Mouse (Mus musculus) heart, adult 2 months (tissue): ENCODE measurements around the gene Soat2. TPM values are rescaled to one million over a fixed set of nuclear protein-coding genes. Genes with fewer than 3 reads are reported as not detected.

Experiments used
- DNase-seq, 2 experiments: peaks; one replicate each; pipeline ENCODE4 v3.0.0; 2021
- H3K27ac ChIP-seq: fragments of 200-600 bp; 2 replicates; pipeline ENCODE4 v1.8.1; 2022
- H3K27me3 ChIP-seq: fragments of 200-500 bp; 2 replicates; pipeline ENCODE4 v1.6.1; 2012; ENCODE audit warnings: mild to moderate bottlenecking, low read length, inconsistent platforms, mixed read lengths; ENCODE audit not compliant: control insufficient read depth, insufficient read depth
- H3K36me3 ChIP-seq: fragments of 200-500 bp; 2 replicates; pipeline ENCODE4 v1.6.1; 2012; ENCODE audit warnings: low read length, inconsistent platforms; ENCODE audit not compliant: control insufficient read depth, insufficient read depth
- H3K4me1 ChIP-seq: fragments of 200-500 bp; 2 replicates; pipeline ENCODE4 v1.6.1; 2011; ENCODE audit warnings: low read length; ENCODE audit not compliant: control insufficient read depth, insufficient read depth
- H3K4me3 ChIP-seq: fragments of 200-600 bp; 2 replicates; pipeline ENCODE4 v1.8.1; 2022
- H3K79me2 ChIP-seq: fragments of 200-500 bp; replicated peaks from 2 replicates; pipeline ENCODE4 v1.6.1; 2012; ENCODE audit warnings: mild to moderate bottlenecking, inconsistent platforms, low read length, moderate library complexity, mixed read lengths; ENCODE audit not compliant: control insufficient read depth, insufficient read depth
- H3K9ac ChIP-seq: fragments of 200-500 bp; 2 replicates; pipeline ENCODE4 v1.6.1; 2012; ENCODE audit warnings: low read depth, mild to moderate bottlenecking, control low read depth, inconsistent platforms, low read length, mixed read lengths
- CTCF ChIP-seq: fragments of 200-600 bp; IDR thresholded peaks from 2 replicates; pipeline ENCODE4 v1.8.1; 2022; ENCODE audit warnings: antibody characterized with exemption, mild to moderate bottlenecking, moderate library complexity
- EP300 ChIP-seq: fragments of 200-500 bp; IDR thresholded peaks from 2 replicates; pipeline ENCODE4 v1.6.1; 2011; ENCODE audit warnings: low read depth, low read length, control low read depth; ENCODE audit not compliant: insufficient read depth
- POLR2A ChIP-seq: fragments of 200-500 bp; IDR thresholded peaks from 2 replicates; pipeline ENCODE4 v1.6.1; 2011; ENCODE audit warnings: mild to moderate bottlenecking, low read depth, low read length, control low read depth; ENCODE audit not compliant: insufficient read depth
- WGBS: fragments of 180-500 bp; shearing (Covaris S2); methylation state at CpG from one replicate; pipeline ENCODE4 v1.1.7; 2018; 5-methylcytosine and 5-hydroxymethylcytosine counted together
- intact Hi-C: fragments of 180-260 bp; cut with DNase I; formaldehyde crosslinking; loops from one replicate; pipeline ENCODE4 v1.15.1; 2025
- polyA plus RNA-seq: library from polyadenylated mRNA; depleted of rRNA; stranded (reverse); fragments of >200 nt; gene quantifications from 2 replicates; pipeline ENCODE4 v1.2.3, GENCODE M21; 2012
- total RNA-seq, 2 experiments: library from RNA; stranded (reverse); gene quantifications; 2 replicates each; pipeline ENCODE4 v1.2.3; 2021

Gene Soat2
- total and polyA plus RNA-seq, 3 experiments: 0.09 to 0.16 TPM; not detected in 1

DNA sequence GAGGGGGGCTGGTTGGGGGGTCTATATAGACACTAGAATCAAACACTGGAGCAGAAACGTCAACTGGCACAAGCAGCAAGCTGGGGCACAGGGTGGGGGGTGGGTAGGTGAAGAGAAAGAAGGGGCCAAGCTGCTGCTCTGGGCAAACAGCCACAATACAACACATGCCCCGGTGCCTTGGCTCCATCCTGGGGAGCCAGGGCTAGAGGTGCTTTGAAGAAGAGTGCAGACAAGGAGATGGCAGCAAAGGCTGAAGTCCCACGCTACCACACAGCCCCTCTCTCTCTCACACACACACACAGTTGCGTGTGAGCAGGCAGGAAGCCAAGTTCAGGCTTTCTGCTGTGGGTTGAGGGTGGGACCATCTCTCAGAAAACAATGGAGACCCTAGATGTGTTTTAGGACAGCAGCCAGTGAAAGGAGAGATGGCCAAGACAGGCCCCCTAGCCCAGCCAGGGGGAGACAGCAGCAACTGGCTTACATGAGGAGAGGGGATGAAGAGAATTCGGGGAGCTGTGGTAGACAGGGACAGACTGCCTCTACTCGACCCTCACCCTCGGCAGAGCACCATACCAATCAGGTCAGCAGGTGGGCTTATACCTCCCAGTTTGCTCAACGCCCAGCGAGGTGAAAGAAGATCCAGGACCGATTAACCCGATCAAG lies 33.4 kb upstream of the Soat2 start:
- peak; percentile 31 to 52 for DNase-seq
- Histone ChIP-seq H3K27me3 (no peaks in the 10 kb centered on the region), H3K27ac (no peak overlapping the region), H3K4me1 (peaks cover 33% of the 10 kb centered on the region), H3K36me3 (peaks cover 31% of the 10 kb centered on the region), H3K9ac (no peak overlapping the region), H3K79me2 (no peaks in the 10 kb centered on the region), H3K4me3 (no peak overlapping the region)
- intact Hi-C loops: loop anchor here (1.0 to 10.0 kb wide), 2 partner anchors 30 to 108 kb away; no protein-coding TSS in a partner anchor
- 51% methylated on average over 11 of the region's 11 CpGs for WGBS
- TF ChIP-seq EP300: 0 out of 2 replicates have a peak, but pooled peaks have one; percentile 33
- TF ChIP-seq CTCF: no peak
- TF ChIP-seq POLR2A: peak; percentile 61

- Histone ChIP-seq H3K27ac (peak overlapping the region; percentile 1), H3K4me3 (no peak overlapping the region), H3K4me1 (peaks cover 33% of the 10 kb centered on the region), H3K27me3 (no peaks in the 10 kb centered on the region), H3K9ac (no peak overlapping the region), H3K36me3 (peaks cover 26% of the 10 kb centered on the region), H3K79me2 (no peaks in the 10 kb centered on the region)
- TF ChIP-seq CTCF (peak; percentile 70), EP300 (peak; percentile 61), POLR2A (no peak)
- intact Hi-C loops: loop anchor here (1.0 to 10.0 kb wide), 2 partner anchors 30 to 107 kb away; no protein-coding TSS in a partner anchor
- peak; percentile 51 to 63 for DNase-seq
- WGBS: 36% methylated on average over 19 of the region's 19 CpGs
Measured at GRCm38 (mm10) chr15:102117461-102118443, 32.6 kb upstream of the Soat2 start.

DNA sequence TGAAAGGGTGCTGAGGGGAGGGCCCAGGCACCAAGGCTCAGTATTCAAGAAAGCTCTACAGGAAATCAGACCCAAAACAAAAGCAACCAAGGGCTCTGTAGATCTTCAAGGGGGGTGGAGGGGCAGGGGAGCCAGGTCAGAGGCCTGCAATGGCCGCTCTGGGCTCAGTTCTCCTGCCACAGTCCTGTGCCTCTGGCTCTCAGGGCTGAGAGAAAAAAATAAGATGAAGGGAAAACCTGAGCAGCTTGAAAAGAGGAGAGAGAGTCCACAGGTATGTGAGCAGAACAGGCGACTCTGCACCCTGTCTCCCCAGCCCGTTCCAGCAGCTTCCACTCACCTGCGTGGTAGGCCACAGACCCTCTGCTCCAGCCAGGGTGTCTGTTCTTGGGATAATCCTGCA lies 31.7 kb upstream of the Soat2 start:
- intact Hi-C loops: loop anchor here (10.0 kb wide), 1 partner anchor 106 kb away; no protein-coding TSS in a partner anchor
- H3K79me2 ChIP-seq: no peaks in the 10 kb centered on the region
- no peak overlapping the region for H3K4me3 ChIP-seq
- DNase-seq: peak in 1 of 2 experiments; percentile 23
- no peak overlapping the region; the same call in 1 of the 2 replicates for H3K27ac ChIP-seq
- WGBS: 92% methylated on average over 4 of the region's 4 CpGs
- peaks cover 30% of the 10 kb centered on the region for H3K4me1 ChIP-seq
- no peak for TF ChIP-seq EP300
- TF ChIP-seq POLR2A: no peak
- H3K9ac ChIP-seq: no peak overlapping the region
- H3K36me3 ChIP-seq: peaks cover 18% of the 10 kb centered on the region
- no peaks in the 10 kb centered on the region for H3K27me3 ChIP-seq

DNA sequence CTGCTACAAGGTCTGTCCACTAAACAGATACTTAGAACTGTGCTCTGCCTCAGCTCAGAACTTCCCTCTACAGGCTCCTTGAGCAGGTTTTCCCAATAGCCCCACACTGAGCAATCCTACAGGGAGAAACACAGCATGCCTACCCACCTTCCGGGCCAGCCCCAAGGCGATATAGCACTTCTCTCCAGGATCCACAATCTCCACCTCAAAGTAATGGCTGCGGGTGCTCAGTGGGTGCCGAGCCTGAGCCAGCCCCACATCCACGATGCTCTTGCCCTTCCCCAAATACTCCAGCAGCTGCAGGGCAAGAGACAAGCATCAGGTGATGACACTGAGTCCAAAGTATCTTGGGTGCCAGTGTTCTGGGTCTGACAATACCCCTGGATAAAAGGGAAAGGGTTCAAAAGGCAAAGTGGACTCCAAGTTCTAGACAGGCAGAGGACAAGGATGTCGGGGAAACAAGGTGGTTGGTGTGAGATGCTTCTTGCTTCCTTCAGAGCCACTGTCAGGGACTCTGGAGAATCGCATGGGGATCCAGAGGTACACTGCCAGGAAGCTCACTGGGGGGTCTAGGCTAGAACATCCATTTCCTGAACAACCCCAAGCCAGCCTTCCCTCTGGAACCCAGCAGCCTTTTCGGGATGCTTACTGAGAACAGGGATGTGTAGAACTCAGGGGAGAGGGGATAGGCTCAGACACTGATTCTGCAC lies 31.1 kb upstream of the Soat2 start:
- Histone ChIP-seq H3K27ac (no peak overlapping the region; the same call in 1 of the 2 replicates), H3K36me3 (peaks cover 12% of the 10 kb centered on the region)
- intact Hi-C loops: loop anchor here (10.0 kb wide), 1 partner anchor 106 kb away; no protein-coding TSS in a partner anchor

DNA sequence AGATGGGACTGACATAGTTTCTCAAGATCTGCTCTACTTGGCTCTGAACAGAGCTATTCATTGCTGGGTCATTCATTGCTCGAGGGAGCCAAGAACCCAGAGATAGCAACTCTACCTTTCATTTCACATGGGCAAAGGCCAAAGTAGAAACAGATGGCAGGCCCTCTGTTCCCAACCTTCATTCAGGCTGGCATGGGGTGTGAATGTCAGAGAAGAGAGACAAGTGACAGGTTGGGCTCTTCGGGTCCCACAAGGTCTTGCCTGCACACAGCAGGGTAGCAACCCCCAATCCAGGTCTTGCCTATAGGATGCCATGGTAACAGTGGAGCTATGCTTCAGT lies 30.5 kb upstream of the Soat2 start:
- TF ChIP-seq CTCF (no peak), EP300 (0 out of 2 replicates have a peak, but pooled peaks have one; percentile 15), POLR2A (no peak)
- no peak overlapping the region for H3K9ac ChIP-seq
- intact Hi-C loops: loop anchor here (10.0 kb wide), 1 partner anchor 105 kb away; no protein-coding TSS in a partner anchor
- H3K27ac ChIP-seq: peak overlapping the region; percentile 15
- no peaks in the 10 kb centered on the region for H3K27me3 ChIP-seq
- peaks cover 28% of the 10 kb centered on the region for H3K4me1 ChIP-seq
- H3K4me3 ChIP-seq: no peak overlapping the region
- DNase-seq: peak; percentile 27 to 40
- 36% methylated on average over 2 of the region's 2 CpGs for WGBS
- peaks cover 9% of the 10 kb centered on the region for H3K36me3 ChIP-seq
- no peaks in the 10 kb centered on the region for H3K79me2 ChIP-seq

More for the DNA sequence above, 31.1 kb upstream of the Soat2 start:
- peaks cover 30% of the 10 kb centered on the region for H3K4me1 ChIP-seq
- H3K79me2 ChIP-seq: no peaks in the 10 kb centered on the region
- no peak overlapping the region for H3K4me3 ChIP-seq
- DNase-seq: peak in 1 of 2 experiments; percentile 26
- TF ChIP-seq CTCF: no peak
- TF ChIP-seq POLR2A: no peak
- no peak for TF ChIP-seq EP300
- H3K27me3 ChIP-seq: no peaks in the 10 kb centered on the region
- H3K9ac ChIP-seq: no peak overlapping the region
- 71% methylated on average over 8 of the region's 8 CpGs for WGBS
